Mouse (Mus musculus) thymus, postnatal 0 days (tissue): ENCODE measurements around the gene Il6ra. TPM values are rescaled to one million over a fixed set of nuclear protein-coding genes. Genes with fewer than 3 reads are reported as not detected.

Experiments used
- DNase-seq: peaks from one replicate; pipeline ENCODE4 v3.0.0-alpha.2; 2015; ENCODE audit warnings: low spot score
- polyA plus RNA-seq: library from polyadenylated mRNA; unstranded; fragments of >200 nt; fragmentation: Nextera tagmentation; extraction: Ambion mirVana; gene quantifications from 2 replicates; pipeline ENCODE4 v1.2.1, GENCODE M21; 2015

Gene Il6ra
- polyA plus RNA-seq, 1 experiment from 2014 or later, result 4.2 TPM

GRCm38 (mm10) chr3:89853752-89854151 lies 59.2 kb downstream of the Il6ra start:
- DNase-seq, result no peak

GRCm38 (mm10) chr3:89848083-89848482 lies 64.9 kb downstream of the Il6ra start:
- DNase-seq, result no peak

DNA sequence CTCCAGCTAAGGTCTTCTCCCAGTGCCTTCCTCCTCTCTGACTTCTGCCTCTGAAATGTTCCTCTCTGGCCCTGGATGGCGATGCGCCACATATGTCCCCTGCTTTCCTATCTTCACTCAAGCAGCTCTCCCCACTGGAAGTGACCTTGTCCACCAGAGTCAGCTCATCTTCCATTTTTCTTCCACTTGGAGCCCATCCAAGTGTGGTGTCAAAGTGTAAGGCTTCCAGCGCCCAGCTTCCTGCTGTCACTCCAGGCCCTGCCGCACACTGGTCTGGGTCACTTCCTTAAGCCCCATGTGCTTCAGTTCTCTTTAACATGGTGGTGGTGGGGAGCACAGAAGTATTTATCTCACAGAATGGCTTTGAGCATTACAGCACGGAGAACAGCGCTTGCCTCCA lies 65.4 kb downstream of the Il6ra start:
- DNase-seq, result no peak

DNA sequence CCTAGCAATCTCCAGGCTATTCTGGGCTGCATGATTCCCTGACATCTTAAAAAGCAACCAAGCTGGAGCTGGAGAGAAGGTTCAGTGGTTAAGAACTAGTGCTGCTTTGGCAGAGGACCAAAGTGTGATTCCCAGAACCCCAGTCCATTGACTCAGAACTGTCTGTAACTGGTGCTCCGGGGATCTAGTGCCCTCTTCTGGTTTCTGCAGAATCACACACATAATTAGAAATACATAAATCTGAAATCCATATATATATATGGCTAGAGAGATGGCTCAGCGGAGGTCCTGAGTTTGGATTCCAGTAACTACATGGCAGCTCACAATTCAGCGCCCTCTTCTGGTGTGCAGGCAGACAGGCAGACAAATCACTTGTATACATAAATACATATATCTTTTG lies 65.9 kb downstream of the Il6ra start:
- no peak for DNase-seq

GRCm38 (mm10) chr3:89845814-89846213 lies 67.2 kb downstream of the Il6ra start:
- no peak for DNase-seq

- DNase-seq, result no peak
These were observed 69.8 kb downstream of the Il6ra start for GRCm38 (mm10) chr3:89843148-89843547.

- DNase-seq, result peak; percentile 45
These were observed 70.7 kb downstream of the Il6ra start for GRCm38 (mm10) chr3:89842258-89842657.

- no peak for DNase-seq
These were observed 77.6 kb downstream of the Il6ra start for GRCm38 (mm10) chr3:89835362-89835761.

DNA sequence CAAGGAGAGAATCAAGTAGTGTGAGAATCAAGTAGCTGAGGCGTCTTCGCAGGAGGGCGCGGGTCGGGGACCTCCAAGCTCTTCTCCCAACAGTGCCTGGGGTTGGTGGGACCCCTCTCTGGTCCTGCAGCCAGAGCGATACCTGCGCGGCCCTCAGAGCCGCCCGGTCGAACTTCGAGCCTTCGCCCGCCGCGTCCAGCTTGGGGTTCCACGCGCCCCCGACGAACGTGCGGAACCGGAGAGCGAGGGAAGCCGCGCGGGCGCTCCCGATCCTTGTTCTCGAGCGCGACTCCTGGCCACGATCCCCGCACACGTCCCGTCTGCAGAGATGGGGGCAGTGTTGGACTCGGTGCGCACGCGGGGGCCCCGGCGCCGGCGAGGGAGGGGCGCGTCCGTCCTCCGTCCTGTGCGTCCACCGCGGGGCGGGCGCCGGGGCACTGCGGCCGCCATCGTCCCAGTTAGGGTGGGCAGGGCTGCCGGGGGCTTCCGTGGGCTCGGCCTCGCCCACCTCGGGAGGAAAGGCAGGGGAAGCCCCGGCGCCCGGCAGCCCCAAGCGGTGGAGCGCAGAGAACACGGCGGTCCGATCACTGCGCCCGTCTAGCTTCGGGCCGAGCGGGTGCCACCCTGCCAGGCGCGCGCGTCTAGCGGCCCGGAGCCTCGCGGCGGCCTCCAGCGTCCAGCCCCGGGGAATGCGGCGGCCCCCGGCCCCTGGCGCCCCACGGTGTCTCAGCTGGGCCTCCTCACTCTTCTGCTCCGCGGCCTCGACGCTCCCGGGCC lies 82.0 kb downstream of the Il6ra start, which contains the start of gene She:
Gene She, plus strand, starts transcription at position 556 of the 777 bp plus-strand sequence.
- no peak for DNase-seq

- no peak for DNase-seq
These were observed 86.7 kb downstream of the Il6ra start for GRCm38 (mm10) chr3:89826295-89826694.

DNA sequence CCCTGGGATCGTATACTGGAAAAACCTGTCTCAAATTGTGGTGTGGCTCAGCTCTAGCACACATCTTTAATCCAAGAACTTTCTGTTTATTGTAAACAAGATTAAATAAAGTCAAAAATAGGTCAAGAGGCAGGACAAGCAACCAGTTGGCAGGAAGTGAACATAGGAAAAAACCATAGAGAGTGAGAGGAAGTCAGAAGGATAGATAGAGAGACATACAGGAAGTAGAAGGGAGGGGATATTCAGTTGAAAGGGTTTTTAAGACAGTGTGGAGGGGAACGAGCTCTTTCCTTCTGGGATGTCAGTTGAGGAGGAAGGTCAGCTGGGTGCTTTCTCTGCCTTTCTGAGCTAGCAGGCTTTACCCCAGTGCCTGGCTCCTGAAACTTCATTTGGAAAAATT lies 89.4 kb downstream of the Il6ra start:
- DNase-seq, result peak; percentile 16

- DNase-seq, result no peak
These were observed 91.2 kb downstream of the Il6ra start for GRCm38 (mm10) chr3:89821548-89822480.

DNA sequence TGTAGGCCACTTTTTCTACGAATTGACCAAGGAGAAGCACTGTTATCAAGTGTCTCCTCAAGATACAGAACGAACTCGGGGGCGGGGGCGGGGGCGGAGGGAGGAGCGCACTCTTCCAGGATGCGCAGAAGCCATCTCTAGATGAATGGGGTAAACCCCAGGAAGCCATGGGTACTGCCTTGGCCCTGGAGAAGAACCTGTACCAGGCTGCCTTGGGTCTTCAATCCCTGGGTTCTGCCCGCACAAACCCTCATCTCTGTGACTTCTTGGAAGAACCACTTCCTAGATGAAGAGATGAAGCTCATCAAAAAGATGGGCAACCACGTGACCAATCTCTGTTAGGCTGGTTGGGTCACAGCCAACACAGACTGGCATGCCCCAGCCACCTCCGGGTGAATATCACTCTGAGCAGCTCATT lies 91.9 kb downstream of the Il6ra start:
- DNase-seq, result no peak

- DNase-seq, result no peak
These were observed 92.5 kb downstream of the Il6ra start for GRCm38 (mm10) chr3:89820311-89821095.

- peak; percentile 42 for DNase-seq
These were observed 93.1 kb downstream of the Il6ra start for GRCm38 (mm10) chr3:89819897-89820296.

DNA sequence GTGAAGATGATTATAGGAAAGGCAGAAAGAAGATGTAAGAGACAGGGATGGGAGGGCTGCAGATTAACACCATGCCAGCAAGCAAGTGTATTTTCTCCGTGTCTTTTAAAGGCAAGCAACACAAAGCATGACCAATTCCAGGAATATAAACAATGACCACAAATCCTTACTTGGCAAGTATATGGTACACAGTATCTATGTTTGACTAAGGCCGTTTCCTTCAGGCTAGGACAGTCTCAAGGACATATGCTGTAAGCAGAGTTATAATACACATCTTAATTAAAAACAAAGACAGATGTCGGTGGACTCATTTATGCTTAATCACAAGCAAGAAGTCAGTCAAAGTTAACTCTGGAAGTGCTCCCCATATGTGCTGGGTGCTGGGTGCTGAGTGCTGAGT lies 94.4 kb downstream of the Il6ra start:
- no peak for DNase-seq

- peak; percentile 32 for DNase-seq
These were observed 95.9 kb downstream of the Il6ra start for GRCm38 (mm10) chr3:89817056-89817455.
